Mouse (Mus musculus) neutrophil, adult 65 days (primary cell): Measurements from ENCODE around the gene Supt5. TPM values are rescaled to one million over a fixed set of nuclear protein-coding genes. Genes with fewer than 3 reads are reported as not detected.

ENCODE experiments used
- total RNA-seq: library from RNA; stranded (reverse); gene quantifications from 2 replicates; pipeline ENCODE4 v1.2.4, GENCODE M21; 2023

Supt5 gene
- 75.3 and 85.3 TPM in 2 replicates for total RNA-seq

GRCm38 (mm10) chr7:28338108-28338998 lies at the start of gene Supt5:
TSS of gene Supt5 (minus strand) at chr7:28338746.

GRCm38 (mm10) chr7:28380237-28381016 lies 41.9 kb upstream of the Supt5 start, which contains the start of gene Zfp36:
TSS of gene Zfp36 (minus strand) at chr7:28380253.

GRCm38 (mm10) chr7:28372251-28373108 lies 33.9 kb upstream of the Supt5 start, which contains the start of gene Plekhg2:
TSS of gene Plekhg2 (minus strand) at chr7:28372599.

GRCm38 (mm10) chr7:28350155-28350883 lies 11.8 kb upstream of the Supt5 start, which contains the start of gene Rps16:
TSS of gene Rps16 (plus strand) at chr7:28350652.

GRCm38 (mm10) chr7:28311926-28312543 lies 26.5 kb downstream of the Supt5 start, which contains the start of gene Timm50:
TSS of gene Timm50 (minus strand) at chr7:28312072.

GRCm38 (mm10) chr7:28301616-28302433 lies 36.7 kb downstream of the Supt5 start, which contains the start of gene Dll3:
TSS of gene Dll3 (minus strand) at chr7:28302238.

GRCm38 (mm10) chr7:28290638-28291590 lies 47.6 kb downstream of the Supt5 start, which contains the start of gene Selenov:
TSS of gene Selenov (minus strand) at chr7:28291186.

GRCm38 (mm10) chr7:28277615-28278278 lies 60.8 kb downstream of the Supt5 start, which contains the start of gene Eid2b:
TSS of gene Eid2b (plus strand) at chr7:28277739.

GRCm38 (mm10) chr7:28267129-28268041 lies 71.2 kb downstream of the Supt5 start, which contains the start of gene Eid2:
TSS of gene Eid2 (plus strand) at chr7:28267881.

Other genes with a start within 250 kb of the Supt5 start
- not detected in 2 replicates for gene 9530053A07Rik, start 209.3 kb downstream of the Supt5 start, total RNA-seq
- 39.0 and 39.8 TPM in 2 replicates for gene Fbl, start 169.0 kb downstream of the Supt5 start, total RNA-seq
- gene Dyrk1b, start 159.3 kb downstream of the Supt5 start, total RNA-seq = 18.7 and 20.9 TPM in 2 replicates
- 1.2 and 1.6 TPM in 2 replicates for gene Eid2, start 70.9 kb downstream of the Supt5 start, total RNA-seq
- gene Eid2b, start 61.0 kb downstream of the Supt5 start, total RNA-seq = 5.0 and 6.9 TPM in 2 replicates
- gene Selenov, start 47.6 kb downstream of the Supt5 start, total RNA-seq = not detected in 2 replicates
- not detected in 2 replicates for gene Dll3, start 36.5 kb downstream of the Supt5 start, total RNA-seq
- gene Timm50, start 26.7 kb downstream of the Supt5 start, total RNA-seq = 30.5 and 34.3 TPM in 2 replicates
- gene Rps16, start 11.9 kb upstream of the Supt5 start, total RNA-seq = 615 and 788 TPM in 2 replicates
- gene Plekhg2, start 33.9 kb upstream of the Supt5 start, total RNA-seq = 23.5 and 27.9 TPM in 2 replicates
- gene Zfp36, start 41.5 kb upstream of the Supt5 start, total RNA-seq = 1,259 and 1,483 TPM in 2 replicates
- 7.6 and 8.2 TPM in 2 replicates for gene Med29, start 54.0 kb upstream of the Supt5 start, total RNA-seq
- gene Paf1, start 54.2 kb upstream of the Supt5 start, total RNA-seq = 67.1 and 90.2 TPM in 2 replicates
- 593 and 595 TPM in 2 replicates for gene Gmfg, start 98.7 kb upstream of the Supt5 start, total RNA-seq
- gene Lrfn1, start 113.2 kb upstream of the Supt5 start, total RNA-seq = 1.8 and 3.4 TPM in 2 replicates
- gene Ifnl2, start 171.7 kb upstream of the Supt5 start, total RNA-seq = not detected in 2 replicates
- gene Ifnl3, start 184.1 kb upstream of the Supt5 start, total RNA-seq = not detected in 2 replicates
- not detected in 2 replicates for gene Sycn, start 202.1 kb upstream of the Supt5 start, total RNA-seq
- gene Nccrp1, start 208.5 kb upstream of the Supt5 start, total RNA-seq = 0.60 and 0.68 TPM in 2 replicates